Mouse (Mus musculus) heart, adult 8-10 months (tissue): ENCODE measurements around the gene Ubqln4. TPM values are rescaled to one million over a fixed set of nuclear protein-coding genes. Genes with fewer than 3 reads are reported as not detected.
A peak's percentile ranks its signal among the peaks of the same experiment; 100 is the strongest.

ENCODE experiments used
- DNase-seq: peaks from one replicate; pipeline ENCODE4 v3.0.0; 2022; ENCODE audit warnings: low spot score
- total RNA-seq, 4 experiments: library from RNA; stranded (reverse); gene quantifications; 2 replicates each; pipeline ENCODE4 v1.2.4; 2022

Gene Ubqln4
- total RNA-seq, 4 experiments from 2014 or later = 68.8 to 90.5 (median 77.6) TPM

- peak; percentile 80 for DNase-seq
These were observed 27.1 kb upstream of the Ubqln4 start for GRCm38 (mm10) chr3:88526157-88527131.

GRCm38 (mm10) chr3:88527565-88527964 lies 26.0 kb upstream of the Ubqln4 start:
- DNase-seq = no peak

- no peak for DNase-seq
These were observed 24.9 kb upstream of the Ubqln4 start for GRCm38 (mm10) chr3:88528646-88529045.

- DNase-seq = no peak
These were observed 24.2 kb upstream of the Ubqln4 start for GRCm38 (mm10) chr3:88529204-88530000.

- DNase-seq = no peak
These were observed 23.3 kb upstream of the Ubqln4 start for GRCm38 (mm10) chr3:88530082-88530864.

GRCm38 (mm10) chr3:88531348-88532298 lies 21.9 kb upstream of the Ubqln4 start:
- peak; percentile 86 for DNase-seq

GRCm38 (mm10) chr3:88532299-88532674 lies 21.3 kb upstream of the Ubqln4 start, which contains the start of gene Mex3a:
Mex3a (plus strand) TSS chr3:88532395.
- no peak for DNase-seq

- DNase-seq = no peak
These were observed 20.7 kb upstream of the Ubqln4 start for GRCm38 (mm10) chr3:88532689-88533511.

- DNase-seq = no peak
These were observed 19.9 kb upstream of the Ubqln4 start for GRCm38 (mm10) chr3:88533706-88534105.

GRCm38 (mm10) chr3:88535005-88535404 lies 18.6 kb upstream of the Ubqln4 start:
- no peak for DNase-seq

- no peak for DNase-seq
These were observed 18.0 kb upstream of the Ubqln4 start for GRCm38 (mm10) chr3:88535527-88535926.

- peak; percentile 80 for DNase-seq
These were observed 17.2 kb upstream of the Ubqln4 start for GRCm38 (mm10) chr3:88536103-88536930.

GRCm38 (mm10) chr3:88537146-88537545 lies 16.4 kb upstream of the Ubqln4 start:
- DNase-seq = no peak

GRCm38 (mm10) chr3:88538271-88539145 lies 15.1 kb upstream of the Ubqln4 start:
- DNase-seq = no peak

GRCm38 (mm10) chr3:88539397-88539796 lies 14.2 kb upstream of the Ubqln4 start:
- DNase-seq = no peak

GRCm38 (mm10) chr3:88540085-88540484 lies 13.5 kb upstream of the Ubqln4 start:
- no peak for DNase-seq

GRCm38 (mm10) chr3:88541622-88542401 lies 11.7 kb upstream of the Ubqln4 start:
- no peak for DNase-seq
